Mouse (Mus musculus): ENCODE results near the gene Usp17le. TPM values are rescaled to one million over a fixed set of nuclear protein-coding genes. Genes with fewer than 3 reads are reported as not detected.
"Not testable (repeated sequence)": the region's sequence is repeated elsewhere in the genome, so short reads cannot be mapped to it uniquely, and the experiment has no call there.

Gene Usp17le
- polyA plus RNA-seq (2012; rRNA removed): not detected in 2 replicates

DNA sequence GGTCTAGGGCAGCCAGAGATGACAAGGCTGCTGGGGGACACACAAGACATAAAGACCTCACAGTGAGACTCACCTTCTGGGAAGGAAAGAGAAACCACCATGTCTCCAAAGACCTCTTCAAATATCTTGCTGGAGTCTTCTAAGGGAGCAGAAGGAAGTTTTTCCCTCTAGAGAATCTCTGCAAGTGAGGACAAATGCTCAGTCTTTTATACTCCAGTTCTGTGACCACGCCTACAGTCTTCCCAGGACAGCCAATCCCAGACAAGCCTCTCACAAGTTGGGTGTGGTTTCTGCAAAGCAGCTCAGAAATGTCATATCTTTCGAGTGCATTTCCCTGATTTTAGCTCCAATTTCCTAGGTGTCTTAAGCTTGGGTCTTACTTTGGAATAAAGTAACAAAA is at the start of gene Usp17le:
Usp17le (minus strand) TSS at position 101 of the 400 bp plus-strand sequence.
- not testable (repeated sequence) for DNase-seq (ENCODE audit: low read depth)

DNA sequence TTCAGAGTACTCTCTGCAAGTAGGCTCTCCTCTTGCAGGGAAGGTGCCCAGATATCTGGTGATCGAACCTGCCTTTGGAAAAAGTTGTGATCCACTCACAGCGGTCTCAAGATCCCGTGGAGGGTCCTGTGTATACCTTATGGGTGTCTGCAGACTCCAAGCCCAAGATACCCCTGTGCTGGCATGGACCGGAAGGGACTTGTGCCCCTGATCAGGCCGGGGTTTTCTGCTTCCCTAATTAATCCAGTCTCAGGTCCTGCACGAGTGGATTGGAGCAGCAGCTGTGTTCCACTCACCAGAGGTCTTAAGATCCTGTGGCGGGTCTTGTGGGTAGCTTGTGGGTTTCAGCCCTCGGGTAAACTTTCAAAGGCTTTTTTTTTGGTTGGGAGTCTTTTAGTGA is 33.1 kb upstream of the Usp17le start:
- not testable (repeated sequence) for DNase-seq (ENCODE audit: low read depth)

DNA sequence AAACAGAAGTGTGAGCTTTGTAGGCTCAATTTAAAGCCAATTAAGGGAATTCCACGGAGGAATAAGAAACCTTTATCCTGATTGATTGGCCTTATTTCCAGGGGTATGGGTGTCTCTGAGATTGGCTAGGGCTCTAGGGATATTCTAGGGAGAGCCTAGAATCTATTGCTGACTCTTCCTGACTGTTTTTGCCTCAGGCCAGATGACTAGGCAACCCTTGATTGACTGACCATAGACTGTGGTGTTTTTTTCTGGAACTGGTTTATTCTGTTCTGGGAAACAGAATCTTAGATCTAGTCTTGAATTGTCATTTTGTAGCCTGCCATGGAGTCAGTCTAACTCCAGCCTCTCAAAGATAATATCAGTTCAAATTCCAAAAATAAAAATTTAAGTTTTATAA is 13.5 kb upstream of the Usp17le start:
- DNase-seq (ENCODE audit: low read depth): no peak

Other genes starting within 250 kb of the Usp17le start
- gene Olfr651, start 227.3 kb downstream of the Usp17le start, polyA plus RNA-seq (2012; rRNA removed): not detected in 2 replicates
- not detected in 2 replicates for gene Olfr652, start 216.6 kb downstream of the Usp17le start, polyA plus RNA-seq (2012; rRNA removed)
- gene Olfr653, start 200.2 kb downstream of the Usp17le start, polyA plus RNA-seq (2012; rRNA removed): not detected in 2 replicates
- gene Olfr654, start 190.4 kb downstream of the Usp17le start, polyA plus RNA-seq (2012; rRNA removed): not detected in 2 replicates
- not detected in 2 replicates for gene Olfr655, start 175.7 kb downstream of the Usp17le start, polyA plus RNA-seq (2012; rRNA removed)
- gene Olfr656, start 163.5 kb downstream of the Usp17le start, polyA plus RNA-seq (2012; rRNA removed): not detected in 2 replicates
- gene Olfr657, start 152.7 kb downstream of the Usp17le start, polyA plus RNA-seq (2012; rRNA removed): not detected in 2 replicates
- gene Olfr658, start 130.2 kb downstream of the Usp17le start, polyA plus RNA-seq (2012; rRNA removed): 0.04 TPM in 2 replicates
- not detected in 2 replicates for gene Olfr659, start 110.7 kb downstream of the Usp17le start, polyA plus RNA-seq (2012; rRNA removed)
- gene Olfr661, start 91.0 kb downstream of the Usp17le start, polyA plus RNA-seq (2012; rRNA removed): not detected in 2 replicates
- gene Usp17lb, start 65.1 kb upstream of the Usp17le start, polyA plus RNA-seq (2012; rRNA removed): 0.07 TPM in 1 of 2 replicates, not detected in the other
- not detected in 2 replicates for gene Usp17la, start 79.5 kb upstream of the Usp17le start, polyA plus RNA-seq (2012; rRNA removed)
- gene Olfr665, start 100.6 kb upstream of the Usp17le start, polyA plus RNA-seq (2012; rRNA removed): not detected in 2 replicates
- gene Olfr666, start 118.5 kb upstream of the Usp17le start, polyA plus RNA-seq (2012; rRNA removed): 1.1 TPM in 1 of 2 replicates, not detected in the other
- gene Olfr667, start 144.0 kb upstream of the Usp17le start, polyA plus RNA-seq (2012; rRNA removed): not detected in 2 replicates
- gene Olfr668, start 150.6 kb upstream of the Usp17le start, polyA plus RNA-seq (2012; rRNA removed): not detected in 2 replicates
- gene Olfr669, start 156.8 kb upstream of the Usp17le start, polyA plus RNA-seq (2012; rRNA removed): 0.13 TPM in 1 of 2 replicates, not detected in the other
- not detected in 2 replicates for gene Olfr670, start 185.2 kb upstream of the Usp17le start, polyA plus RNA-seq (2012; rRNA removed)
- not detected in 2 replicates for gene Olfr671, start 201.7 kb upstream of the Usp17le start, polyA plus RNA-seq (2012; rRNA removed)
- gene Olfr672, start 224.6 kb upstream of the Usp17le start, polyA plus RNA-seq (2012; rRNA removed): not detected in 2 replicates